Mouse (Mus musculus) kidney, adult 2 months (tissue): ENCODE data around the gene Abhd14a.

ENCODE experiments used
- CTCF ChIP-seq: fragments of 200-500 bp; conservative IDR thresholded peaks from 2 replicates; pipeline ENCODE4 v1.5.1; 2011; ENCODE audit warnings: low read depth, mild to moderate bottlenecking, control low read depth, low read length, moderate library complexity, mixed read lengths; ENCODE audit not compliant: insufficient read depth, insufficient read length
- POLR2A ChIP-seq: fragments of 200-500 bp; IDR thresholded peaks from one replicate; pipeline ENCODE4 v1.6.1; 2011; ENCODE audit warnings: low read depth, low read length, control low read depth

- TF ChIP-seq CTCF (no peak), POLR2A (no peak)
Observed at GRCm38 (mm10) chr9:106473753-106474105, 26.3 kb upstream of the Abhd14a start.
